Mouse (Mus musculus) thymus, postnatal 10 days (tissue): ENCODE results near the gene Fdps.

Source experiments
- DNase-seq, 2 experiments: peaks; one replicate each; pipeline ENCODE4 v3.0.0; 2021; ENCODE audit warnings: low spot score in 2 of 2

The Fdps gene

DNA sequence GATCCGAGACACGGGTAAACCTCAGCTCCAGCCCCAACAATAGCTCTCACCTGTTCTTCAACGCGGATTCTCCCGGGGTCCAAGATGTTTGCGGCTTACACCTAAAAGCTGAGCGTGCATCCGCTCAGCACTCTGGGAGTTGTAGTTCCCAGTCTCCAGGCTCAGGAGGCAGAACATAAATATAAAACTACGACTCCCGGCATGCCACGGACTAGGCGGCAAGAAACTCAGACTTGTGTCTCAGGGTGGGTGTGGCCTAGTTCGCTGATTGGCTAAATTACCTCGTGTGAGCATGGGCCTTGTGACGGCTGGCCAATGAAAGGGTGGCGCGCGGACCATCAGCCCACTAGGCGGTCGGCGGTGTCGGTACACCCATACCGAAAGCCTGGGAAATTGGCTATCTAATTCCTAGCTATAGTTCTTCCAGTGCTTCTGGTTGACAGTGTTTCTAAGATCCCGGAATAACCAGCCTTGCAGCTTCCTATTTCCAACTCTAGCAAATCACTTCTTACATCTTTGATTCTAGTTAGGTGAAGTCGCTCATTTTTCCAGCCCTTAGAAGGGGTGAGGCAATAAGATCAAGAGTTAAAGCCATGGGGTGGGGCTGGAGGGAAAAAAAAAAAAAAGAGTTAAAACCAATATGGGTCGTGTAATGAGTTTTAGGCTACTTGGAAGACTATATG, at the start of gene Fdps:
Fdps (minus strand) TSS at position 148 of the 683 bp plus-strand sequence.
- peak; percentile 92 to 93 for DNase-seq

DNA sequence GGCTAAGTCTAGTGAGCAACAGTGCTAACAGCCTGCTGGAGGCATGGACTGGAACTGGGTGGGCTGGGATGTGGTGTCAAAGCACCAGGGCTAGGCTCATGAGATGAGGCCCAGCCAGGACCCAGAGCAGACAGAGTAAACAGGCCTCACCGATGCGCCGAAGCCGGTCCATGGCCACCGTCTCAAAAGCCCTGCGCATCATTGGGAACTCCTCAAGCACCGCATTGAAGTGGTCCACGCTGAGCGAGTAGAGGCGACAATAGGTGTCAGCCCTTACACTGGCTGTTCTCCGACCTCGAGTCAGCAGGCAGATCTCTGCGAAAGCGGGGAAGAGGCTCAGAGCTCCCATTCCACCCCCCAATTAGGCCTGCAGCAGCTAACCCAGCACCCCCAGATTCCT, 46.8 kb upstream of the Fdps start:
- DNase-seq, result no peak

DNA sequence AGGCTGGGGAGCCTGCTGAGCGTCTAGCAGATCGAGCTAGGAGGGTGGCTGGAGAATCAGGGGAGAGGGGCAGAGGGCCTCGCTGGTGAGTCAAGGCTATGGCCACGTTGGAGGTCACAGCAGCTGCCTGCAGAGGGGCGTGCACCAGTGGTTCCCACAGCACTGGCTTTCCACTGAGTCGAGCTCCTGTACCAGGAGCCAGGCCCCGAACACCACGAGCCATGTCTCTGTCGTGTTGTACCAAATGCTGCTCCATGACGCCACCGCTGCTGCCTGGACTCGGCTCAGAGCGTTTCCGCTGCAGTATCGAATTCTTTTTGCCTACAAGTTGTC, 46.2 kb upstream of the Fdps start:
- DNase-seq, result no peak

DNA sequence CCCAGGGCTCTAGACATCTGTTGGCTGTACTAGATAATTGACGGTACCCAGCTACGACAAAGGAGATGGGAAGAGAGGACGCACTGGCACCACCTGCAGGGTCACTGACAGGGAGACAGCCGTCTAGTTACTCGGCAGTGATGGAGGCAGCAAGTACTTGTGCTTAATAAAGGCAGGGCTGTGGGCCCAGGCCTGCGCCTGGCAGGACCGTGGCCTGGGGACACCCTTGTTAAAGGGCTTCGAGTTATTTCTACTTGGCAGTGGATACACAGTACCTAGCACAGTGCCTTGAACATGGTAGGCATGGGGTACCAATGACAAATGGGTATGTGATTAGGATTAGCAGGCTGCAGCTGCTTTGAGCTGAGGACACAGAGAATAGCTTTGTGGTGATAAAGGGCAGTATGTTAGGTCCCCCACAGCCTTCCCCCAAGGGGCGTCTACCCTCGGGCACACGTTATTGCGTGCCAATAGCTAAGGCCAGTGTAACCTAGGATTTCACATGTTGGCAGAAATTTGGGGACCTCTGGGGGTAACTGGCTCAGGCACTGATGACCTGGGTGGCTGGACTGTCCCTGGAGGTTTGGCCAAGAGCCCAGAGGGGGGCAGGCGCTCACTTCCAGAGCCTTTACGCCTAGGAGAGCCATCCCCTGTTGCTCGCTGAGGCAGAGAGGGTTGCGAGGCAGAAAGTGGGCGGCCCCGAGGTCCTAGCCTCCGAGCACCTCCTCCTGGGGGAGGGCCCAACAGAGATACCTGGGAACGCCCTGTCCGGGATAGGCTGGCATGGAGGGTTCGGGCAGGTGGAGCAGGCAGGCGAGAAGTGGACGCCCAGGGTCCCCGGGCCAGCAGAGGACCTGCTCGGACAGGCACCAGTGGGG, 45.6 kb upstream of the Fdps start:
- no peak for DNase-seq

DNA sequence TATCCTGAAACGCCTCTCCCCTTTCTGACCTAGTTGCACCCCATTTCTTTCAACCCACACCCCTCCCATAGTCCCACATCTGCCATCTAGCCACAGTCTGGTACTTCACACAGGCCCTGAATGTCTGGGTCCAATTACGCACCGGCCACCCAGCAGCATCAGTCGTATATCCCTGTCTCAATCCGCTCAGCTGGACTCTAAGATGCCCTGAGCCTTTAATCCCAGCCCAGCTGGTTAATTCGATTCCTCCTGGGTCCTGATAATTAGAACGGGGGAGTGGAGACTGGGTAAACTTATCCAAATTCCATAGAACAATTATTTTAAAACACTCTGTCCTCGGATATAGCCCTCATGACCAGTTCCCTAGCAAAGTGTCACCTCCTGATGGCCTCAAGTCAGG, 43.8 kb upstream of the Fdps start:
- DNase-seq, result no peak

GRCm38 (mm10) chr3:89144821-89145220, 43.1 kb upstream of the Fdps start:
- no peak for DNase-seq

GRCm38 (mm10) chr3:89136365-89136764, 34.6 kb upstream of the Fdps start:
- DNase-seq, result peak; percentile 12 to 58

GRCm38 (mm10) chr3:89135958-89136357, 34.2 kb upstream of the Fdps start, which contains the start of gene Pklr:
Pklr (plus strand) TSS chr3:89136142.
- no peak for DNase-seq

- DNase-seq, result no peak
These were observed 32.0 kb upstream of the Fdps start for GRCm38 (mm10) chr3:89133752-89134151.

GRCm38 (mm10) chr3:89133063-89133450, 31.3 kb upstream of the Fdps start:
- DNase-seq, result no peak

DNA sequence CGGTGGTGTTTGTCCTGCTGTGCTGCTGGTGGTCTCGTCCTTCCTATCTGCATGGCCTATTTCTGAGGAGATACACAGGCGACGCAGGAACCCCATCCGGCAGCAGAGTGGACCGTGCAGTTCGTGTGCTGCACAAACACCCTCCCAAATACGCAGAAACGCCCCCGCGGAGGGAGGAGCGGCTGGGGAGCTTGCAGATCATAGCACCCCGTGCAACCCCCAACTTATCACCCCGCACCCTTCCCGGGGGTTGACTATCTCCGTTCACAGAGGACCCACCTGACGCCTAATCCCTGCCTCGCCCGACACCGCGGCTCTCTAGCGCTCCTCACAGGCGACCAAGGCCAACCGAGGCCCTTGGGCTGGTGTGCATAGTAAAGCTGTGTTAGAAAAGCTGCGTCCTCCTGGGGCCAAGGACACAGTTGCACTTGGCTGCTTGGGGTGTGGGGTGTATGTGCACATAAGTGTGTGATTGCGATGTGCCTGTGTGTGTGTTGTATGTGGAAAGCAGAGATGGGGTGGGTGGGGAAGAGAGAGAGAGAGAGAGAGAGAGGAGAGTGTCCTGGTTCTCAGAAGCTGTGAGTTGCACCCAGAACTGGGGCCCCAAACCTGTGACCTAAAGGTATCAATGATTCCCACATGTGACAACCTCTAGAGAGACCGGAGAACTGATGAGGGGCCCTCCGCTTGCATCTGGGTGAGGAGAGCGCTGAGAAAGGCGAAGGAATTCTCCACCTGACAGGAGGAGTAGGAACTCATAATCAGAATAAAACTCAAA, 30.7 kb upstream of the Fdps start:
- no peak for DNase-seq

DNA sequence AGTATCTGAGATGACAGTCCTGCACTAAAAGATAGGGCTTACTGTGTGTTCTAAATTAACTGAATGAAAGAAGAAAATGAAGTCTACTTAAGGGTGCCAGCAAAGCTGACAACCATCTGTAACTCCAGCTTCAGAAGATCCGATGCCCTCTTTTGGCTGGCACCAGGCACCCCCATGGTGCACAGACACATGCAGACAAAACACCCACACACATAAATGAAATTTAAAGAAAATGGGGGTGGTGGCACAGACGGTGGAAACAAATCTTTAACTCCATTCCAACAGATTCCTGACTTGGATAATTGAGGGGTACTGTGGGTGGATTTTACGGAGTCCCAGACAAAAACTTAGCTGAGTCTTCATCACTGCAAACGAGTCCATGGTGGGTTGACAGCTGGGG, 30.1 kb upstream of the Fdps start:
- DNase-seq, result no peak

DNA sequence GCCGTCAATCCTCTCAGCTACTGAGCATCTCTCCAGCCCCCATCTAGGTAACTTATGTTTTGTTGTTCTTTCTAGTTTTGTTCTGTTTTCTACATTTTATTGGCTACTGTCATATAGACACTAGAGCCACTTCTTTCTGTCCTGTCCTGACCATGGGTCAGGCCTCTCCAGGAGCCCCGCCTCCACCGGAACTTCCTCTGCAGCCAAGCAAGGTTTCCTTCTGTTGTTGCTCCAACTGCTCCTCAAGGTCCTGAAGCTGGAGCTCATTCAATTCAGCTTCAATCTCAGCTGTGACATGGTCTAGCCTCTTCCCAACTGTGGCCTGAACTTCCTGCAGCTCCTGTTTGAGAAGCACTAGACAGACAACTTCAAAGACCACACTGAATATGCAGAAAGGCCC, 28.1 kb upstream of the Fdps start:
- no peak for DNase-seq

- no peak for DNase-seq
These were observed 24.2 kb upstream of the Fdps start for GRCm38 (mm10) chr3:89125981-89126380.

DNA sequence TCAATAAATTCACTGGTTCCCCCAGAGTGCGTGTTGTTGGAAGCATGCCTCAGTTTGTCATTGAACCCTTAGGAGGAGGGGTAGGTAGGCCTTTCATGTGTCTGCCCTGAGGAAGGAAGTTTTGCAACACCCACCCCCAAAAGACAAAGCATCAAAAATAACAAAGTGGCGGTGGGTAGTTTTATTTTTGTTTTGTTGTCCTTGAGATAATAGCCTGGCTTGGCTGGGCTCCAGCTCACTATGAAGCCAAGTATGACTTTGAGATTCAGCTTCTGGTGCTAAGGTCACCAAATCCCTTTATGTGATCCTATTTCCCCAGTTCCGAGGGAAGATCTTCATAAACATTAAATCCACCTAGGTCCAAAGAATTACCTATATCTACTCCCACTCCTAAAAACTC, 22.5 kb upstream of the Fdps start:
- DNase-seq, result no peak

DNA sequence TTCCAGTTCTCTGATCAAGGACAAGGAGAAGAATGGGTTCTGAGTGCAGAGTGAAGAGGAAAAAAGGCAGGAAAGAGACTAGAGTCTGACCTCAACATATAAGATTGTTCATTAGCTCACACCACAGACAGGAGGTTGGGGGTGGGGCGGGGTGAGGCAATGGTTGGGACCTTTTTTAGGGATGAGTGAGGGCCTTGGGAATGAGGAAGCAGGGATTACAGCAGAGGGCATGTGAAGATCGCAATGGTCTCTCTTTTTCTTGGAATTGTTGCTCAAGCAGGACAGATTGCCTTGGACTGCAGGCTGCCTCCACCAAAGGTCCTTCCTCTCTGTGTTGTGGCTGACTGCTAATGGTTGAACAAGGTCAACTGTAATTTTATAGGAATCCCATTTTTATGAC, 21.6 kb upstream of the Fdps start:
- no peak for DNase-seq

- DNase-seq, result peak in 1 of 2 experiments; percentile 41
These were observed 13.8 kb upstream of the Fdps start for GRCm38 (mm10) chr3:89115522-89115921.

- no peak for DNase-seq
These were observed 11.3 kb upstream of the Fdps start for GRCm38 (mm10) chr3:89113058-89113457.

DNA sequence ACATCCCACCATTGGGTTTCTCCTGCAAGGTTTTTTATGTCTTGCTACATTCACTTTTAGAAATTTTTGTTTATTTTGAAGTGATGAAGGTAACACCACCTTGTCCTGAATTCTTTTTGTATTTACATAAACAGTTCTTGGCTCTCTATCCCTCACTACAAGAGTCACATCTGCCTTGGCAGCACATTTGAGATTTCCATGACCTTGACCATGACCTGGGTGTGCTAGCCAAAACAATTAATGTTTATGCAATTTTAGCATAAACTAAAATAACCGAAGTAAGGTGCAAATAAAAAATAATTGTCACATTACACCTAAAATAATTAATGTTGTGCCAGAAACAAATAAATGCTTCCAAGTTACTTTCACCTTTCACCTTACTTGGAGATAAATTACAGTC, 6.4 kb upstream of the Fdps start:
- no peak for DNase-seq

DNA sequence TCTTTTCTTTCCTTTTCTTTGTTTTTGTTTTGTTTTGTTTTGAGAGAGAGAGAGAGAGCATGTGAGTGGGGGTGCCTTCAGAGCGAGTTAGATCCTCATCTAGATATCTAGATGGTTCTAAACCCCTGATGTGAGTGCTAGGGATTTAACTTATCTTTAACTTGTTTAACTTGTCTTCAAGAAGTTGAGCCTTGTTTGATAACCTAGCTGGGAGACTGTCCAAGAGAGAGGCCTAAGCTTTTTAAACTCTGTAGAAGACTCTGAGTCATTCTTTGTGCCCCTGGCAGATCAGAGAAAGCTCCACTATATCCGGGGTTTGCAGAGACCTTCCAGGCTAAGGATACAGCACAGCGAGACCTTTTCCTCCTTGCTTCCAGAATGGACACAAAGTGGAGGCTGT, 5.8 kb upstream of the Fdps start:
- no peak for DNase-seq

DNA sequence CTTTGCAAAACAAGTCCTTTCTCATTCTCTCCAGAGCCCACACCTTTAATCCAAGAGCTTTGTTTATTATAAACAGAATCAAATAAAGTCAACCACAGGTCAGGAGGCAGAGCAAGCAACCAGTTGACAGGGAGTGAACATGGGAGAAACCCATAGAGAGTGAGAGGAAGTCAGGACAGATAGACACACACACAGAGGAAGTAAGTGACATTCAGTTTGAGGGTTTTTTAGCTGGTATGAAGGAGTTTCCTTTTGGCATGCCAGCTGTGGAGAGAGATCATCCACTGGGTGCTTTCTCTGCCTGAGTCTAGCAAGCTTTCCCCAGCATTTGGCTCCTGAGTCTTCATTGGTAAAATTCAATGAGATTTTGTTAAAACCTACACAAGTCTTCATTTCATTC, 5.1 kb upstream of the Fdps start:
- no peak for DNase-seq

DNA sequence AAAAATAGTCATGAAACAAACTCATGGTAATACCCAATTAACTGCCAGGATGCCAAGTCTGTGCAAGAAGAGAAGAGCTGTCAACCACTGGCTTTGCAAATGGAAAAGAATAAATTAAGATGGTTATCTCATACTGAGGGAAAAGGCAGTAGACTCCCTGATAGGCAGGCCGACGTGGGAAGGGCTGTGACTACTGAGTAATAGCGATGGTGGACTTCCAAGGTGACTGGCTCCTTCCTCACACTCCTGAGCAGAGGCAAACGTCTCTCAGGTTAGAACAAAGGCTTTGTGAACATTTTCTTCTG, 1.5 kb upstream of the Fdps start:
- no peak for DNase-seq
